Mouse (Mus musculus): Measurements from ENCODE around the gene Erf.
"Not testable (repeated sequence)": the region's sequence is repeated elsewhere in the genome, so short reads cannot be mapped to it uniquely, and the experiment has no call there.

The Erf gene

GRCm38 (mm10) chr7:25267751-25268463, 17.3 kb upstream of the Erf start:
- peak; percentile 100 for DNase-seq (ENCODE audit: low read depth, low spot score)

- DNase-seq (ENCODE audit: low read depth, low spot score), result peak; percentile 100
Observed at GRCm38 (mm10) chr7:25267301-25267750, 16.8 kb upstream of the Erf start, which contains the start of gene Cic. Gene Cic, plus strand, starts transcription at chr7:25267704.

- DNase-seq (ENCODE audit: low read depth, low spot score), result no peak
Observed at GRCm38 (mm10) chr7:25266180-25266962, 15.8 kb upstream of the Erf start.

GRCm38 (mm10) chr7:25265743-25266142, 15.2 kb upstream of the Erf start:
- not testable (repeated sequence) for DNase-seq (ENCODE audit: low read depth, low spot score)

- DNase-seq (ENCODE audit: low read depth, low spot score), result no peak
Observed at GRCm38 (mm10) chr7:25263968-25264870, 13.7 kb upstream of the Erf start.

GRCm38 (mm10) chr7:25261896-25262295, 11.3 kb upstream of the Erf start:
- DNase-seq (ENCODE audit: low read depth, low spot score), result no peak

GRCm38 (mm10) chr7:25251822-25252221, 1.3 kb upstream of the Erf start:
- no peak for DNase-seq (ENCODE audit: low read depth, low spot score)

GRCm38 (mm10) chr7:25251071-25251791, 670 bp upstream of the Erf start:
- DNase-seq (ENCODE audit: low read depth, low spot score), result peak; percentile 60

GRCm38 (mm10) chr7:25249314-25250140, 1.0 kb downstream of the Erf start:
- DNase-seq (ENCODE audit: low read depth, low spot score), result peak; percentile 80

- no peak for DNase-seq (ENCODE audit: low read depth, low spot score)
Observed at GRCm38 (mm10) chr7:25248846-25249313, 1.7 kb downstream of the Erf start.

GRCm38 (mm10) chr7:25248018-25248647, 2.4 kb downstream of the Erf start:
- DNase-seq (ENCODE audit: low read depth, low spot score), result peak; percentile 62

GRCm38 (mm10) chr7:25247498-25247897, 3.1 kb downstream of the Erf start:
- no peak for DNase-seq (ENCODE audit: low read depth, low spot score)

GRCm38 (mm10) chr7:25246759-25247137, 3.8 kb downstream of the Erf start:
- no peak for DNase-seq (ENCODE audit: low read depth, low spot score)

- DNase-seq (ENCODE audit: low read depth, low spot score), result no peak
Observed at GRCm38 (mm10) chr7:25246079-25246758, 4.3 kb downstream of the Erf start.

- no peak for DNase-seq (ENCODE audit: low read depth, low spot score)
Observed at GRCm38 (mm10) chr7:25244562-25245369, 5.8 kb downstream of the Erf start.

- DNase-seq (ENCODE audit: low read depth, low spot score), result no peak
Observed at GRCm38 (mm10) chr7:25243361-25243760, 7.2 kb downstream of the Erf start.

- peak; percentile 43 for DNase-seq (ENCODE audit: low read depth, low spot score)
Observed at GRCm38 (mm10) chr7:25241062-25241461, 9.5 kb downstream of the Erf start.

GRCm38 (mm10) chr7:25240631-25241030, 9.9 kb downstream of the Erf start:
- no peak for DNase-seq (ENCODE audit: low read depth, low spot score)
